Mouse (Mus musculus) layer of hippocampus, postnatal 25 days (tissue): ENCODE measurements around the gene Insm1. TPM values are rescaled to one million over a fixed set of nuclear protein-coding genes. Genes with fewer than 3 reads are reported as not detected.

Experiments
- DNase-seq, 2 experiments: peaks; one replicate each; pipeline ENCODE4 v3.0.0; 2022; ENCODE audit warnings: mixed read lengths in 2 of 2, low spot score in 1 of 2; ENCODE audit errors: extremely low spot score in 1 of 2
- total RNA-seq, 2 experiments: library from RNA; stranded (reverse); gene quantifications; 2 replicates each; pipeline ENCODE4 v1.2.3; 2021

Insm1 gene
- total RNA-seq, 2 experiments from 2014 or later: 7.5 to 8.6 TPM

DNA sequence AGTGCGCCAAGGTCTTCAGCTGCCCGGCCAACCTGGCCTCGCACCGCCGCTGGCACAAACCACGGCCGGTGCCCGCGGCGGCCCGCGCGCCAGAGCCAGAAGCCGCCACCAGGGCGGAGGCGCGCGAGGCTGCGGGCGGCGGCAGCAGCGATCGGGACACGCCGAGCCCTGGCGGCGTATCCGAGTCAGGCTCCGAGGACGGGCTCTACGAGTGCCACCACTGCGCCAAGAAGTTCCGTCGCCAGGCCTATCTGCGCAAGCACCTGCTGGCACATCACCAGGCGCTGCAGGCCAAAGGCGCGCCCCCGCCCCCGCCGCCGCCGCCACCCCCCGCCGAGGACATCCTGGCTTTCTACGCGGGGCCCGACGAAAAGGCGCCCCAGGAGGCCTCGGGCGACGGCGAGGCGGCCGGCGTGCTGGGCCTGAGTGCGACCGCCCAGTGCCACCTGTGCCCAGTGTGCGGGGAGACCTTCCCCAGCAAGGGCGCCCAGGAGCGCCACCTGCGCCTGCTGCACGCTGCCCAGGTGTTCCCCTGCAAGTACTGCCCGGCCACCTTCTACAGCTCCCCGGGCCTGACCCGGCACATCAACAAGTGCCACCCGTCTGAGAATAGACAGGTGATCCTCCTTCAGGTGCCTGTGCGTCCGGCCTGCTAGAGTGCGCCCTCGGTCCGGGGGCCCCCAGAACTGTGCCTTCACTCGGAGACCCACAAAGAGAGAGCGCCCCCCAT, 1.6 kb downstream of the Insm1 start:
- DNase-seq: peak in 1 of 2 experiments; percentile 27

DNA sequence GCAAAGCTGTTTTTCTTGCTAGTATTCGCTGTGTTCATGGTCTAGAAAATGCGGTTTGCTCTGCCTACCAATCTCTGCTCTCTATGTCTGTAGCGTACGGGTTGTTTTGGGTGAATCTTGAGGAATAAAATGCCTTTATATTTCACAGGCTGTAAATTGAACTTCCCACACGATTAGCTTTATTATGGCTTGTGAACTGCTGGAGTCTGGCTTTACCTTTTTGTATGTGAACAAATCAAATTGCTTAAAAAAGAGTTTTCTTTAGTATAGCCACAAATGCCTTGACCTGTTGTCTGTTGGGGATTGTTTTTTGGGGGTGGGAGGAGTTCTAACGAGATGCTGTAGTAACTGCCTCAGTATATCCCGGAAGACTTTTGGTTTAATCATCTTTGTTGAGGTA, 2.4 kb downstream of the Insm1 start:
- DNase-seq: no peak

DNA sequence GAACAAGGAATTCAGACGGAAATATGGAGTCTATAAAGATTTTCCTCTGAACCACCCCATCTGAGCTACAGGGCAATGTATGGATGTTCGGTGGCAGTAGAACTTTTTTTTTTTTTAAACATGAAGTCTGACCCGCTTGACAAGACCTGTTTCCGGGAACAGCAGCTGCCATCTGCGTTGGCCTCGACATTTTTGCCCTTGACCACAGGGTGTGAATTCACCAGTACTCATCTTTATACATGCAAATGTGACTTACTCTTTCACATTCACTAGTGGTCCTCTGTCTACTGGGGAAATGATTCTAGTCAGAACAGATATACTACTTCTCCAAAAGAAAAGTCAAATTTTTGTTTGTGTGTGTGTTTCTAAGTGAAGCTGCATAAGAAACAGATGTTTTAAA, 4.1 kb downstream of the Insm1 start:
- no peak for DNase-seq

DNA sequence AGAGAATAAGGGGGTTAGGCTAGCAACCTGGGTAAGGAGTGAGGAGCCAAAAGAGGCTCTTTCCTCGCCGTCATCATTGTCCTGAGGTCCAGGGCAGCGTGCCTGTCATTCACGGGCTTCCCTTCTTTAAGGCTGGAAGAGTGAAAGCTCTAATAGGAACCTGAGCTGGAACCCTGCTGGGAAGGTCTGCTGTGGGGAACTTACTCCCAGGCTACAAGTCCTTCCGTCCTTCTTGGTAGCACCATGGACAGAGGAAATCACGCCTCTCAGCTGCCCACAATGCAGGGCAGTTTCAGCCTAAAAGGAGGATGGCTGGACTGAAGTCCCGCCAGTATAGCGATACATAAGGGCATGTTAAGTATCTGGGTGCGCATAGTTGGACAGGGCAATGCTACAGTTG, 4.8 kb downstream of the Insm1 start:
- DNase-seq: no peak

DNA sequence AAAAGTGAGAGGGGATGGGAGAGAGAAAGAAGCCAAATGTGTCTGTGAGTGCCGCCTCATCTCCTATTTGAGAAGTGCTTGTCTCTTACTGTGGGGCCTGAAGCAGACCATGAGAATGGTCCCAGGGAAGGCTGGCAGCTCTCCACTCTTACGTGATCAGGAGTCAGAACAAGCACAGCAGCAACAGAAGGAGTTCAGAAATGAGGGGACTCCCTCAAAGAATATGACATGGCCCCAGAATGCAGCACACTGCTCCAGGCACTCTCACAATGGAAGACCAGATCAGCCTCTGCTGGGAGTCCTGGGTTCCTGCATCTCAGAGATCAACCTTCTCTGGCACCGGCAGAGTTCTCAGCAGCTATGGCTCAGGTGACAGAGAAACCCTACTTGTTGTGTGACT, 5.9 kb downstream of the Insm1 start:
- no peak for DNase-seq

DNA sequence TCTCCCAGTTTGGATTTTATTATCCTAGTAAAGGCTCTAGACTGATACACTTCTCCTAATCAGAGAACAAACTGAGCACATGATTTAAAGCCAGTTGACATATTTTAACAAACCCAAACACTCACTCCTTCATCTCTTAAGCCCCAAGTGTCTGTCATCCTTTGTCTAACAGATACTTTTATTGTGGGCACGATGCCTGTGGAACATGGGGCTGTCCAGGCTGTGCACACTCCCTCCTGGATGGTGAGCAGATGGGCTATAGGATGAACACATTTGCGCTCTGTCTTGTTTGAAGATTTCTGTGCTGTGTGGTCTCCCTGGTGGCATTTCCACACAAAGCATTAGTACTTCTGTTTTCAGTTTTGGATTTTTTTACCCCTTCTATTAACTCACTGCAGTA, 6.7 kb downstream of the Insm1 start:
- no peak for DNase-seq

DNA sequence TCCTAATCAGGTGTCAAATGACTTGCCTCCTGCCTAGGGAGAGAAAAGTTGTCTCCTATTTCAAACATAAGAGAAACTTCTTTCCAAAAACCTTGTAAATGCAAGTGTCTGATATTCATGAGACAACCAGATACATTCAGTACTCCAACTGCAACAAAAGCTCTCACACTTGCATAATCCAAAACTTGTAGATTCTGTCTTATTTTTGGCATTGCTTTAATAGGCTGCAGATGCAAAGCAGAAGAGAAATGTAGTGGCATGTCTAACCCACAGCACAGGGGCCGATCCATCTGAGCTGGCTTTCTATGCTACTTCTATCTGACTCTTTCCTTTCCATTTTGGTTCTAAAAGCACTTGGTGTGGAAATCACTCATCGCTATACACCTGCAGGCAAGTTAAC, 9.8 kb downstream of the Insm1 start:
- DNase-seq: no peak

DNA sequence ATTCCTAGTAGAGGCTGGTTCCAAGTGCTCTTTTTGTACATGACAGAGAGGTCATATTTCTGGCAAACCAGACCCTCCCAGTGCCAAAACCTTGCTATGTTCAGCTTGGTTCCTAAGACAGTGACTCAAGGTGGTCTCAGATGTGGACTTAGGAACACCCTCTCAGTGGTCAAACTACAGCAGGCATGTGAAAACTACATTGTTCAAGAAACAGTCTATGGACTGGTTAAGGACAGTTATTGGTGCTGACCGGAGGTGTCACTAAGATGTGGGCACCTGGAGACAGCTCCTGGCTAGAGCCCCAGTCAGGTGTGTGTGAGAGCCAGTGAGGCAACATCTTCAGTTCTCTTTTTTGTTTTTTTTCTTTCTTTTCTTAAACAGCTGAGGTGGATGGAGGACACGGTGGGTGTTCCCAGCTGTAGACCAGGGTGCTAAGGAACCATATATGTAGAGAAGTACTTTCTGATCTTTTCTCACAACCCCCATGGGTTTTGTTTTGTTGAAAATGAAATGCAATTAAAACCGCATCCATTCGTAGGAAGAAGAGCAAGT, 17.6 kb downstream of the Insm1 start:
- no peak for DNase-seq

DNA sequence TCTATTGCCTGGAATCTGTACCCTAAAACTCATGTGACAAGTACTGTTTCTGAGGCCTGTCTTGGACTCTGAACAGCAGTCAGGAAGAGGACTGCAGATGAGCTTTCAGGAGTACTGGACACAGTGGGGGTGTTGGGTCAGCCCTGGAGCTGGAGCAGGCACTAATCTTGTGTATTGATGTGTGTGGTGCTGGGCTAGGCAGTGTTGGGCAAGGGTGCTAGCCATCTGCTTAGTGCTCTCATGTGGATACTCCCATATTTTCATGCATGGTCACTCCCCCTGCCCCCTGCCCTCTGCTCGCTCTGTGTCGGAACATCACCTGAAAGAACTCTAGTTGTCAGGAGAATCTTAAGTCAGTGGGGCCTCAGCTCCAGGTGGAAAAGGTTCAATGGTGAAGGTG, 22.3 kb downstream of the Insm1 start:
- no peak for DNase-seq

DNA sequence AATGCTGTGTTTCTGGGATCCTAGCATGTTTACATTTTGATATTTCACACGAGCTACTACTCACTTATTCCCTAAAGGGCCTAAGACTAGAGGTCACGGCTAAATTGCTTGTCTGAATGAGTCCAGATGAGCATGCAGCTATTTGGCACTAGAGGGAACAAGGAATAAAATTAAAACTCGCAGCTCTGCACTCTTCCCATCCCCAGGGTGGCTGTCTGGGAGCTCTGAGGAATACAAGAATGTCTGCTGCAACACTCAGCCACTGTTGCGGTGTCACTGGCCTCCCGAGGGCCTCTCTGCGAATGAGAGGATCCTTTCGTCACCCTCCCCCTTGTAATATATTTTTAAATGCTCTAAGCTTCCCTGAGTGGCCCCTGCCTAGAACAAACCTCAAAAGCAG, 23.7 kb downstream of the Insm1 start:
- no peak for DNase-seq

DNA sequence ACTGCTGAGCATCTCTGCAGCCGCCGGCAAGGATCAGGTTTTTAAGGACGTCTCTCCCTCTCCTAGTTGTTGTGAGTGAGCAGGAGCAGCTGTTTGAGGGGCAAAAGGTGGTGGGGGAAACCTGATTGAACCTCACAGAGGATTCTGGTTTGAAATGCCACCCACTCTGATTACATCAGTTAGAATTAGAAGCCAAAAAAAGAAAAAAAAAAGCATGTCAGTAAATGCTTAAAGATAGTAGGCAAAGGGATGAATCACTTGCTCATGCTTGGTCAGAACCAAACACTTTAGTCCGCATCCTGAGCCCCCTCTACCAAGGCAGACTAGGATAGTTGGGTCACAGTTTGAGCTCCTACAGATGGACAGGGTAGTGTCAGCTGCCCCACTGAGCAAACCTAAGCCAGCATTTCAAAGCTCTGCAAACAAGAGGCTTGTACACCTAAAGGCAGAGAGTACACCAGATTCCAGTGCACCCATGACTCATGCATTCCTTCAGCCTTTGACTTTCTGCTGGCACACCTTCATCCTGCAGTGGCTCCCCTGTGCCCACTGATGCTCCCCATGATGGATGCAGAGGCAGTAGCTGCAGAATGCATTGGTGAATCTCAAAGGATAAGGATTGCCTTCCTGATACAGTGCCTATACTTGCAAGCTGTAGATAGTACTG, 24.8 kb downstream of the Insm1 start:
- DNase-seq: no peak

DNA sequence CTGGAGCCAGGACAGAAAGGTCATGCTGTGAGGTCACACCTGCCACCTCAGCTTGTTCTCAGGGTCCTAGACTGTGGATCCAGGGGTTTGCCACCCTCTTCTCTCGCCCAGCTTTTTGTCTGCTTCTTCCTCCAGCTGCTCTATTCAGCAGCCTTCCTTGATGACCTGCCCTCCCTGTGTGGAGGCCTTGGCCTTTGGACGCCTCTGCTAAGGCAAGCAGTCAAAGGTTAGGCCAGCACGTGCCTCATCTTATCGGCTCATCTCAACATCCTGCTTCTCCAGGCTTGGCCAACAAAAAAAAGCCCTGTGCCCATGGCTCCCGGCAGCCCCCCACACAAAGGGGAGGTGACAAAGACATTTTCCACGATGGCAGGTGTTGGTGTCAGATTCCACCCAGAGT, 25.9 kb downstream of the Insm1 start:
- DNase-seq: no peak

DNA sequence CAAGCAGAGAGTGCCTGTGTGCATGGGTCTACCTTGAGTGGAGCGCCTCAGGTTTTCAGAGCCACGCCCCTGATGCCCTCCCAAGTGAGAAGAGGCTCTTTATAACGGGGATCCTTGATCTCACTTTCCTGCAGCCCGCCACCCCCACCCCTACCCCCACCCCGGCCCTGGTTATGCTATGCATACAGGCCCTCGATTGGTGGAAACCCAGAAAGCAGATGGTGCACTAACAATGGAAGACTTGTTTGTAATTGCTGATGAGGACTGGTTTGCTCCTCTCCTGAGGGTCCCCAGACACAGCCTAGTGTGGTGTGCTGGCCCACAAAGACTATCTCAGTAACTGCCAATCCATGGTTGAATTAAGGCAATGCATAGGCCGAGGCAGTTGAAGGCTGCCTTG, 27.3 kb downstream of the Insm1 start:
- DNase-seq: no peak

DNA sequence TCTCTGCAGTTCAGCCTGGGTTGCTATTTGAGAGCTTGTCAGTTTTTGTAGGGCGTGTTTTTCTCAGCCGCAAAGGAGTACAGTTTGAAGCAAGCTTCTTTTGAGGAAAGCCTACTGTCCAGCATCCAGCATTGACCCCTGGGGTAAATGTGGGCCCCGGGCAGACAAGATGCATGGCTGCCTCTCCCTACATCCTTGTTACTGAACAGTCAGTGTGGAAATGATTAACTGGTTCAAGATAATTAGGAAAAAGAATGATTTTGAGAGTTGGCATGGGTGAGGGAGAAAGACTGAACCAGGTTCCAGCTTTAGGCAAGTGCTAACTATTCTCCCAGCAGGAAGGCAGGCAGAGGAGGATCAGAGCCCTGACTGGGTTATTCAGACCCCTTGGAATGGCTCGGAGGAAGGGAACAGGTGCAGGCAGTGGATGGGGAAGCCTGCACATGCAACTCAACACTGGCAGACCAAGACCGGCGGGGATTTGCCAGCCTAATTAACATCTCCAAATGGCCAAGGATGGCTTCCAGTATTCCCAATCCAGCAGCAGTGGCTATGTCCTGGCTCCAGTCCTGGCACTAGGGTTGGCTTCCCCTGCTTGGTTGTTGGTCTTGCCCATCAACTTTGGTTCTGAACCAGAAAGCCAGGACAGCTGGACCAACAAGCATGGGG, 28.6 kb downstream of the Insm1 start:
- DNase-seq: no peak

DNA sequence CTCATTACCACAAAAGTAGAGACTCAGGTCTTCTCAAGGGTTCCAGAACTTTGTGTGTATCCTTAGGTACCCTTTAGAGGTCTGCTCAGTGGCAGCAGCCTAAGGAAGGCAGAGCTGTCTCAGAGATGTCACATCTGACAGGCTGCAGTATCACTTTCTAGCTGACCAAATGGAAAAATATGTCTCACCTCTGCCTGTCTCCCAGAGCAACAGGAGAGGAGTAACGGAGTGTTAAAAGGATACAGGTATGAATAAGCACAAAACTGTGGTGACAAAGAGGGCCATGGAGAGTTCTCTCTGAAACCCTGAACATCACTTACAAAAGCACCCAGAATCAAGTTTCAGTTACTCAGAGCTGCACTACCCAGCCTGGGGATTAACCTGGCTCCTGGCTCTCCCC, 32.7 kb downstream of the Insm1 start:
- DNase-seq: no peak

DNA sequence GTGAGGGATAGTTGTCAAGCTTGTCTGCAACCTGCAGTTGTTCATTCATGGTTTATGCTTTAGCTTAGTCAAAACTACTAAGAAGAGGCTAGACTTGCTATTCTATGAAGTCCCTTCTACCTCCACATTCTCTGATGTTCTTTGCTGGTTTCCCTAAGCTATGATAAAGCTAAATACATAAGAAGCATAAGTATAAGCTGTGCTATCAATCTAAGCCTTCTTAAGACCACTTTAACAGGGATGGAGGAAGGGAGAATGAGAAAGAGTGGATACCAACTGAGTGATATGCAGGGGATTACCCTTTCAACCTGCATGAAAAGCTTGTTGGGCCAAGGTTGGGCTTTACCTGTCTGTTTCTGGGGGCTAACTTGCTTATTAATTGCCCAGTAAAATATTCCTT, 33.9 kb downstream of the Insm1 start:
- DNase-seq: no peak

DNA sequence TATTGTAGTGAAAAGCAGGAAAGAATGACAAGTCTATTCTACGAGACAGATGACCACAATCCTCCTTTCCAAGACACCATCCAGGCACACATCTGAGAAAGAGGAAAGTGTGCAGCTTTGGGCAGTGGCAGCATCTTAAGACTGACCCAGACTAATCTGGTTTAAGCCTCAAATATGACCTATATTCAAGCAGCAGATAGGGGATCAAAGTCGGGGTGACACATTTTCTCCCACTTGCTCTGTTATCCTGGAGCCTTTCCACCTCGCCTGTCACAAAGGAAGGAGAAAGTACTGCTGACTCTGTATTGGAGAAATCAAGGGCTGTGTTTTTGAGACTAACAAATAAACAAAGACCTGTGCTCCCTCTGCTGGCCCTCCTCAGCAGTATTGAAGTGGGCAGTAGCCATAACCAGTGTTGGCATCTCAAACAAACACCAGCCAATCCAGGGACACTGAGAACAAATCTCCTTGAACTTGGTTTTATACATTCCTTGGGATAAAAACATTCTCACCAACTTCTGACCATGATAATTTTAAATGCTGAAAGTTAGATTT, 34.7 kb downstream of the Insm1 start:
- DNase-seq: no peak

DNA sequence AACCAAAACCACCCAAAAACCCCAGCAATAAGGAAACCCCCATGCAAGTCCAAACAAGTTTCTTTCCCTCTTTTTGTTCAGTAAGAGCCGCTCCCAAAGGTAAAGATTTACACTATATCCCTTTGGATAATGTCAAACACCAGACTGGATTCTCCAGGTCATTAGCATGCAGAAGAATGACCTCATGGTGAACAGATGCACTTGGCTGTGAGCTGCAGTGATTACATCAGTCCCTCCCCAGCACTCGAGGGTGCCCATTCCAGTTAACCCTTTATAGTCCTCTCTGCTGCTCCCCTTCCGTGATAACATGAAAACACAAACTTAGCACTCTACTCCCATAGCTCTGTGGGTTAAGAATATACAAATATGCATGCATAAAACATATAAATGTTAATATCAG, 35.3 kb downstream of the Insm1 start:
- DNase-seq: no peak

DNA sequence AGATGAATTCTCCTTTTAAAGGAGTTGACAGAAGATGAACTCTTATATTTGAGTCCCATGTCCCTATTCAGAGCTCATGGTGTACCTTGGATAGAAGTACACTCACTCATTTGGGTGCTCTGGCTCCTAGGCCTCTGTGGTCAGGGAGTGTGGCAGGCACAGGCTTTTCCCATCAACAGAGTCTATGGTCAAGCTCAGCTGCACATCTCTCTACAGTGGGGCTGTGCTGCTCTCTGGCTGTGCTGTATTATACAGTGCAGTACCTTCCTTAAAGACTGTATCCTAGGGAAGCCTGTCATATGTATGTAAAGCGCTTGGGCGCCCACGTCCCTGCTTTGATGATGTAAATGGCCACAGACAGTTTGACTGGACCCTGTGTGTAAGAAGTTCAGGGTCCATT, 35.9 kb downstream of the Insm1 start:
- no peak for DNase-seq

DNA sequence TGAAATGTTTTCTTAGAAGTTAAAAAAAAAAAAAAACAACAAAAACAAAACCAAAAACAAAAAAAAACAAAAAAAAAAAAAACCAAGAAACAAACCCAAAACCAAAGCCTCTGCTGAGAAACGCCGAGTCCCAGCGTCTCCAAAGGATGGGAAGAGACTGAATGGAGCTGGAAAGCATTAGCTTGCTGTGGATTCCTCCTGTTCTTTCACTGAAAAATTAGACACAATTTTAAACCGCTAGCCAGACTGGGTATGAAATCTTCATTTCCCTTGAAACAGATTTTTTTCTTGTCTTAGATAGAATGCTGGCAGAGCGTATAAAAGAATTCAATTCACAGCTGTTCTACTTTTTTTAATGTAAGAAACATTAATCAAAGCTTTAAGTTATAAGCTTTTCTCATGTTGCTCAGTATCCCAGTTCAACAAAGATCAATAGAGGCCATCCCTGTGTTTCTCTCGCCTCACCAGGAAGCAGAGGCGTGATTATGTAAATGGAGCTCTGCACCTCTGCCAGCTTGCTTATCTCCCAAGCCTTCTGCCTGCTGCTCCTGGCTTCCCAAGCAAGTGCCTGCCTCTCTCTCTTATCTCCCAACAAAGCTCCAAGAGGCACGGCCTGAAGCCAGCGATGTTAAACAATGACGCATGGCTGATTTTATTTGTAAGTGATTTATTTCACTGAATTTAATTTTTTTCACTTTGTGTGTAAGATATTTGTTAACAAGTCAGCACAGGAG, 37.2 kb downstream of the Insm1 start:
- DNase-seq: peak in 1 of 2 experiments; percentile 30
